In the genomic region with DNA sequence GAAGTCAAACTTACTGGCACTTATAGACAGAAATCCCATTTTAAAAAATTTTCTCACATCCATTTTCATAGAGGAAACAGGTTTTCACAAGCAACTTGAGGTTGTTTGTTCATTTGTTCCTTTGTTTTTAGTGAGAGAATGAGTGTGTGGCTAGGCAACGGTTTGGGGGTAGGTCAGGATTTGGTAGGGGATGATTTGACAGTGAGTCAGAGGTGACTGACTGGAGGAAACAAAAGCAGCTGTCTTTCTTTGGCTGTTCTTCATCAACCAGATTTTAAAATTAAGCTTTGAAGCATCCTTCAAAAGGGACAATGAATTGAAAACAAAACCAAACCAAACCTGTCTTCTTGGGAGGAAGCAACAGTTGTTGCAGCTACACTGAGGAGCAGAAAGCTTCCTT, we compare ENCODE assay signal across 21 mouse cellular contexts. TPM values are rescaled to one million over a fixed set of nuclear protein-coding genes. Genes with fewer than 3 reads are reported as not detected.
"Had no signal": no experiment of that assay in that cellular context is flagged by ENCODE, and none has a peak within 500 bp of the region (broad histone marks: within the 10 kb centered on the region; RNA-seq: fewer than 3 reads in every experiment).

No protein-coding gene starts in this region.

- H3K27me3 ChIP-seq: lung, embryonic 15.5 days; midbrain, embryonic 12.5 days; neural tube, embryonic 12.5 days; stomach, embryonic 15.5 days had no signal

- H3K36me3 ChIP-seq: lung, embryonic 15.5 days; midbrain, embryonic 10.5 days; midbrain, embryonic 12.5 days; neural tube, embryonic 12.5 days; stomach, embryonic 15.5 days had no signal

- H3K4me2 ChIP-seq: lung, embryonic 15.5 days; midbrain, embryonic 12.5 days; neural tube, embryonic 12.5 days; stomach, embryonic 15.5 days had no signal

- H3K27ac ChIP-seq: lung, embryonic 15.5 days; midbrain, embryonic 10.5 days; midbrain, embryonic 12.5 days; neural tube, embryonic 12.5 days; stomach, embryonic 15.5 days; stomach, postnatal 0 days had no signal

- H3K4me1 ChIP-seq: lung, embryonic 15.5 days; midbrain, embryonic 10.5 days; midbrain, embryonic 12.5 days; neural tube, embryonic 12.5 days; stomach, embryonic 15.5 days had no signal

- ATAC-seq: liver, postnatal 0 days; midbrain, embryonic 16.5 days had no signal

- H3K9me3 ChIP-seq: lung, embryonic 15.5 days; midbrain, embryonic 10.5 days; midbrain, embryonic 12.5 days; neural tube, embryonic 12.5 days; stomach, embryonic 15.5 days had no signal

- H3K9ac ChIP-seq: liver, postnatal 0 days; lung, embryonic 15.5 days; midbrain, embryonic 12.5 days; neural tube, embryonic 12.5 days; stomach, embryonic 15.5 days had no signal

- DNase-seq: liver, postnatal 0 days; lung, adult 2 months; lung, postnatal 10 days; lung, postnatal 4 days; midbrain, embryonic 14.5 days; right cerebral cortex, postnatal 14 days; thymus, adult 2 months; thymus, postnatal 25 days; thymus, postnatal 4 days had no signal

- H3K4me3 ChIP-seq: lung, embryonic 15.5 days; midbrain, embryonic 10.5 days; midbrain, embryonic 12.5 days; neural tube, embryonic 12.5 days; stomach, embryonic 15.5 days had no signal

RNA-seq across cellular contexts. Expression of gene Myh1, which starts 0.5 kb away (rescaled TPM):
- total RNA-seq: megakaryocyte, adult 5-6 weeks; megakaryocyte-erythroid progenitor cell, adult 5-6 weeks; neutrophil, adult 5-6 weeks had no signal
- polyA plus RNA-seq: midbrain, embryonic 10.5 days; midbrain, embryonic 12.5 days; neural tube, embryonic 12.5 days had no signal

RNA-seq across cellular contexts. Expression of gene Myh2, which starts 28.5 kb away (rescaled TPM):
- total RNA-seq: megakaryocyte, adult 5-6 weeks; megakaryocyte-erythroid progenitor cell, adult 5-6 weeks; neutrophil, adult 5-6 weeks had no signal
- polyA plus RNA-seq: liver, postnatal 0 days; lung, embryonic 15.5 days; spleen, adult 2 months; stomach, embryonic 15.5 days; testis, adult 2 months had no signal

RNA-seq across cellular contexts. Expression of gene Myh4, which starts 38.5 kb away (rescaled TPM):
- total RNA-seq: megakaryocyte, adult 5-6 weeks; megakaryocyte-erythroid progenitor cell, adult 5-6 weeks; neutrophil, adult 5-6 weeks had no signal
- polyA plus RNA-seq: liver, postnatal 0 days; midbrain, embryonic 10.5 days; spleen, adult 2 months; stomach, embryonic 15.5 days; stomach, postnatal 0 days had no signal
